ENCODE assay signal across 9 mouse cellular contexts in the genomic region with DNA sequence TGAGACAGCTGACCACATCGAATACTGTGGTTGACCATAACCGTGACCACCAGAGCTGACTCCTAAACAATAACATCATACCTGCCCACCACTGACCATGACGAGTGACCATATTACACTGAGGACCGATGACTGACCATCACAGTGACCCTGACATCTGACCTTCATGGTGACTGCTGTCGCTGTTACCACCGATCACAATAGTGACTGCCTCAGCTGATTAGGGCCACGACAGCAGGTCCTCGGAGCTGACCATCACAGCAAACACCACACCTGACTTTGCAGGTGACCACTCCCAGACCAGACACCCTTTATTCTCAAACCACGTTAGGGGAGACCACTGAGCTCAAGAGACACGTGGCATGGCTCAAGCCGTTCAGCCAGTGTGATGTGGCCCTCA. TPM values are rescaled to one million over a fixed set of nuclear protein-coding genes. Genes with fewer than 3 reads are reported as not detected.
A peak's percentile ranks its signal among the peaks of the same experiment; 100 is the strongest.
DNase-seq lines count a peak whose midpoint lies in the region; ATAC-seq and TF ChIP-seq lines count a peak whose summit lies in the region.
"Had no signal": no experiment of that assay in that cellular context is flagged by ENCODE, and none has a peak within 500 bp of the region (broad histone marks: within the 10 kb centered on the region; RNA-seq: fewer than 3 reads in every experiment).

No protein-coding gene starts in this region.

- DNase-seq in gastrocnemius, postnatal 14 days: peak; percentile 0
- no peak for DNase-seq in gastrocnemius, postnatal 10 days
- DNase-seq in liver: no peak
- no peak for DNase-seq in embryonic facial prominence, embryonic 10.5 days (ENCODE audit: low spot score)
- no peak for DNase-seq in yolk sac, embryonic 10.5 days (ENCODE audit: low spot score)

- no peak for ATAC-seq in liver, embryonic 12.5 days
- ATAC-seq: inflammation-experienced regulatory T-cells, adult 6 months had no signal

- H3K4me1 ChIP-seq in liver, embryonic 12.5 days: peaks cover 45% of the 10 kb centered on the region
- H3K4me1 ChIP-seq in embryonic facial prominence, embryonic 10.5 days: peaks cover 36% of the 10 kb centered on the region
- H3K4me1 ChIP-seq in small intestine, adult 2 months (ENCODE audit: control insufficient read depth, insufficient read depth, insufficient read length, low read length): peaks cover 23% of the 10 kb centered on the region

- H3K4me2 ChIP-seq in liver, embryonic 12.5 days: peak overlapping the region; percentile 62

- no peaks in the 10 kb centered on the region for H3K36me3 ChIP-seq in liver, embryonic 12.5 days
- no peaks in the 10 kb centered on the region for H3K36me3 ChIP-seq in embryonic facial prominence, embryonic 10.5 days (replicated peaks)
- no peaks in the 10 kb centered on the region for H3K36me3 ChIP-seq in small intestine, adult 2 months (ENCODE audit: control insufficient read depth, insufficient read depth, low read length)

- no peaks in the 10 kb centered on the region for H3K9me3 ChIP-seq in liver, embryonic 12.5 days (replicated peaks)
- no peaks in the 10 kb centered on the region for H3K9me3 ChIP-seq in embryonic facial prominence, embryonic 10.5 days

- 80% methylated on average over 11 of the region's 11 CpGs for WGBS in liver, embryonic 12.5 days (ENCODE audit: insufficient replicate concordance)
- 88% methylated on average over 11 of the region's 11 CpGs for WGBS in embryonic facial prominence, embryonic 10.5 days
- 71% methylated on average over 11 of the region's 11 CpGs for WGBS in small intestine, adult 2 months

- H3K4me3 ChIP-seq in liver, embryonic 12.5 days: 0 out of 2 replicates have a peak overlapping the region, but pooled peaks have one; percentile 25
- no peak overlapping the region for H3K4me3 ChIP-seq in embryonic facial prominence, embryonic 10.5 days
- H3K4me3 ChIP-seq in small intestine, adult 2 months (ENCODE audit: low read depth, low read length): no peak overlapping the region

- no peak for TF ChIP-seq POLR2A in small intestine, adult 2 months (IDR thresholded peaks at IDR 0.05; ENCODE audit: low read depth, low read length)

- no peaks in the 10 kb centered on the region for H3K27me3 ChIP-seq in liver, embryonic 12.5 days (replicated peaks)
- no peaks in the 10 kb centered on the region for H3K27me3 ChIP-seq in embryonic facial prominence, embryonic 10.5 days (replicated peaks; ENCODE audit: low read depth, poor library complexity, severe bottlenecking)
- no peaks in the 10 kb centered on the region for H3K27me3 ChIP-seq in small intestine, adult 2 months (ENCODE audit: control insufficient read depth, insufficient read depth, low read length)

- intact Hi-C loops in gastrocnemius, postnatal 14 days (cut with DNase I; ENCODE audit: low total_unique reads): no loop called here

- TF ChIP-seq CTCF in small intestine, adult 2 months (IDR thresholded peaks at IDR 0.05; ENCODE audit: extremely low read depth, insufficient read length, insufficient replicate concordance, low read depth, low read length): no peak

- H3K9ac ChIP-seq in liver, embryonic 12.5 days: peak overlapping the region; percentile 62; the same call in 1 of the 2 replicates

- peak overlapping the region; percentile 90 for H3K27ac ChIP-seq in liver, embryonic 12.5 days
- peak overlapping the region; percentile 32; the same call in 1 of the 2 replicates for H3K27ac ChIP-seq in embryonic facial prominence, embryonic 10.5 days (replicated peaks)
- peak overlapping the region; percentile 72 for H3K27ac ChIP-seq in small intestine, adult 2 months (ENCODE audit: insufficient read depth, low read depth, low read length)

RNA-seq across cellular contexts. Expression of a gene that starts 51.3 kb away (rescaled TPM):
- total RNA-seq in gastrocnemius, postnatal 14 days (2021): 10 to 100 TPM in 1 of 2 experiments, 1 to 10 TPM in 1; 8.0 to 11.1 TPM
- 10 to 100 TPM; 13.7 to 17.8 TPM for total RNA-seq in gastrocnemius, postnatal 10 days (2021)
- polyA plus RNA-seq in liver, embryonic 12.5 days (2016; fragmentation: Nextera tagmentation; extraction: Ambion mirVana): 2.4 and 2.9 TPM in 2 replicates
- polyA plus RNA-seq in embryonic facial prominence, embryonic 10.5 days (2016; fragmentation: Nextera tagmentation; extraction: Ambion mirVana): 13.7 and 14.6 TPM in 2 replicates
- polyA plus RNA-seq in small intestine, adult 2 months (2012; rRNA removed): 3.2 and 5.2 TPM in 2 replicates
- total RNA-seq: neutrophil, adult 5-6 weeks had no signal
- polyA plus RNA-seq: inflammation-experienced regulatory T-cells, adult 6 months had no signal

RNA-seq across cellular contexts. Expression of a gene that starts 57.3 kb away (rescaled TPM):
- total RNA-seq in gastrocnemius, postnatal 14 days (2021): 10 to 100 TPM; 15.0 to 17.6 TPM
- 10 to 100 TPM; 21.1 to 26.0 TPM for total RNA-seq in gastrocnemius, postnatal 10 days (2021)
- polyA plus RNA-seq in liver, embryonic 12.5 days (2016; fragmentation: Nextera tagmentation; extraction: Ambion mirVana): 8.1 and 9.9 TPM in 2 replicates
- polyA plus RNA-seq in embryonic facial prominence, embryonic 10.5 days (2016; fragmentation: Nextera tagmentation; extraction: Ambion mirVana): 7.3 and 8.7 TPM in 2 replicates
- 24.8 and 84.7 TPM in 2 replicates for polyA plus RNA-seq in small intestine, adult 2 months (2012; rRNA removed)

Comparison
In these comparisons a context has a peak if more than half of its experiments do, and no peak if none do; other contexts are left out.
1. H3K27ac ChIP-seq: peak in every context shown above with its lines; median percentile 90 in liver, embryonic 12.5 days; 72 in small intestine, adult 2 months; 32 in embryonic facial prominence, embryonic 10.5 days.